Mouse (Mus musculus) frontal cortex, adult 2 months (tissue): Measurements from ENCODE around the gene Ccnq. TPM values are rescaled to one million over a fixed set of nuclear protein-coding genes. Genes with fewer than 3 reads are reported as not detected.

ENCODE experiments used
- DNase-seq, 2 experiments: peaks; one replicate each; pipeline ENCODE4 v3.0.0; 2022; ENCODE audit warnings: low spot score in 1 of 2; ENCODE audit errors: extremely low spot score in 1 of 2
- polyA plus RNA-seq: library from polyadenylated mRNA; depleted of rRNA; stranded (reverse); fragments of >200 nt; gene quantifications from 2 replicates; pipeline ENCODE4 v1.2.3, GENCODE M21; 2012; rRNA removed

The Ccnq gene
- polyA plus RNA-seq = 28.8 and 34.8 TPM in 2 replicates

- peak; percentile 27 to 62 for DNase-seq
These were observed at the start of gene Ccnq for GRCm38 (mm10) chr11:78750885-78751842. Gene Ccnq, minus strand, starts transcription at chr11:78751729.

- no peak for DNase-seq
These were observed 49.6 kb upstream of the Ccnq start for GRCm38 (mm10) chr11:78801094-78801493.

- DNase-seq = no peak
These were observed 44.7 kb upstream of the Ccnq start for GRCm38 (mm10) chr11:78796072-78796729.

- DNase-seq = peak; percentile 55 to 62
These were observed 41.6 kb upstream of the Ccnq start for GRCm38 (mm10) chr11:78793116-78793515.

GRCm38 (mm10) chr11:78792465-78792864 lies 40.9 kb upstream of the Ccnq start:
- peak; percentile 76 to 80 for DNase-seq

GRCm38 (mm10) chr11:78792055-78792454 lies 40.5 kb upstream of the Ccnq start:
- DNase-seq = no peak

- DNase-seq = peak in 1 of 2 experiments; percentile 52
These were observed 40.1 kb upstream of the Ccnq start for GRCm38 (mm10) chr11:78791582-78791981.

- DNase-seq = no peak
These were observed 38.0 kb upstream of the Ccnq start for GRCm38 (mm10) chr11:78789370-78790060.

- DNase-seq = no peak
These were observed 34.5 kb upstream of the Ccnq start for GRCm38 (mm10) chr11:78786013-78786431.

- DNase-seq = no peak
These were observed 31.3 kb upstream of the Ccnq start for GRCm38 (mm10) chr11:78782791-78783347.

- no peak for DNase-seq
These were observed 30.8 kb upstream of the Ccnq start for GRCm38 (mm10) chr11:78782326-78782725.

- DNase-seq = no peak
These were observed 29.0 kb upstream of the Ccnq start for GRCm38 (mm10) chr11:78780571-78780970.

GRCm38 (mm10) chr11:78780002-78780401 lies 28.5 kb upstream of the Ccnq start:
- DNase-seq = no peak

GRCm38 (mm10) chr11:78777851-78778680 lies 26.5 kb upstream of the Ccnq start:
- DNase-seq = no peak

- DNase-seq = peak; percentile 86
These were observed 20.3 kb upstream of the Ccnq start for GRCm38 (mm10) chr11:78771751-78772283.

- DNase-seq = no peak
These were observed 18.9 kb upstream of the Ccnq start for GRCm38 (mm10) chr11:78770436-78770835.

GRCm38 (mm10) chr11:78768778-78769177 lies 17.2 kb upstream of the Ccnq start:
- no peak for DNase-seq

GRCm38 (mm10) chr11:78766069-78766830 lies 14.7 kb upstream of the Ccnq start:
- DNase-seq = no peak

GRCm38 (mm10) chr11:78764820-78765219 lies 13.3 kb upstream of the Ccnq start:
- no peak for DNase-seq
